Mouse (Mus musculus) brain, embryonic 14.5 days (tissue): Measurements from ENCODE around the gene Kcnip1.

ENCODE experiments used
- CTCF ChIP-seq: fragments of 200-500 bp; IDR thresholded peaks from 2 replicates; pipeline ENCODE4 v1.5.1; 2012; ENCODE audit warnings: inconsistent platforms, mild to moderate bottlenecking, moderate library complexity, borderline replicate concordance; ENCODE audit not compliant: insufficient read depth, insufficient read length; ENCODE audit errors: extremely low read depth
- POLR2A ChIP-seq: fragments of 200-500 bp; IDR thresholded peaks from 2 replicates; pipeline ENCODE4 v1.6.1; 2012; ENCODE audit warnings: mild to moderate bottlenecking, inconsistent platforms, borderline replicate concordance; ENCODE audit not compliant: poor library complexity, insufficient read depth, insufficient read length, severe bottlenecking; ENCODE audit errors: extremely low read depth

DNA sequence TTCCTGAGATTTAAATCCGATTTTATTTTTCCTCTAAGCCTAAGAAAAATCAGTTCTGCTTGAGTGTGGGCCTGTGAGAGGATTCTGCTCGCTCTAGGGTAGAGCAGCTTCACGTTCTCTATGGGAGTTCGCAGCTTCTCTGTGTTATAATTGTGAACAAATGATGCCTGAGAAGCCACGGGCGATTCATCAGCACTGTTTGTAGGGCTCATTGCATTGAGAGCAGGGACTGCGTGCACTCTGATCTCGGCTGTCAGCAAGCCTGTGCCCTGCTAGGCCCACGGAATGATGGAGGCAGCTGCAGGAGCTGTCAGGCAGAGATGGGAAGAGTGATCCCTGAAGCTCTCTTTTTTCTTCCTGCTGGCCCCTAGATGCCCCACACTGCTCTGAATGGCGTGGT lies 5.3 kb upstream of the Kcnip1 start:
- TF ChIP-seq CTCF: no peak
- no peak for TF ChIP-seq POLR2A
